Mouse (Mus musculus): ENCODE measurements around the gene Phactr3.
"Not testable (repeated sequence)": the region's sequence is repeated elsewhere in the genome, so short reads cannot be mapped to it uniquely, and the experiment has no call there.

Gene Phactr3

GRCm38 (mm10) chr2:178118801-178119560, at the start of gene Phactr3:
TSS of gene Phactr3 (plus strand) at chr2:178118975.
- DNase-seq (ENCODE audit: extremely low spot score, low spot score), result peak; percentile 48

GRCm38 (mm10) chr2:178078166-178078717, 40.5 kb upstream of the Phactr3 start, which contains the start of gene Zfp931:
TSS of gene Zfp931 (minus strand) at chr2:178078476.
- not testable (repeated sequence) for DNase-seq (ENCODE audit: extremely low spot score, low spot score)

GRCm38 (mm10) chr2:178089586-178089985, 29.2 kb upstream of the Phactr3 start:
- no peak for DNase-seq (ENCODE audit: extremely low spot score, low spot score)

GRCm38 (mm10) chr2:178098021-178098420, 20.8 kb upstream of the Phactr3 start:
- peak; percentile 67 for DNase-seq (ENCODE audit: extremely low spot score, low spot score)

GRCm38 (mm10) chr2:178101957-178102356, 16.8 kb upstream of the Phactr3 start:
- peak; percentile 66 for DNase-seq (ENCODE audit: extremely low spot score, low spot score)

- DNase-seq (ENCODE audit: extremely low spot score, low spot score), result peak; percentile 47
Observed at GRCm38 (mm10) chr2:178117946-178118345, 829 bp upstream of the Phactr3 start.

GRCm38 (mm10) chr2:178119561-178120355, 983 bp downstream of the Phactr3 start:
- peak; percentile 39 for DNase-seq (ENCODE audit: extremely low spot score, low spot score)

GRCm38 (mm10) chr2:178120356-178120645, 1.5 kb downstream of the Phactr3 start:
- peak; percentile 13 for DNase-seq (ENCODE audit: extremely low spot score, low spot score)

- peak; percentile 11 for DNase-seq (ENCODE audit: extremely low spot score, low spot score)
Observed at GRCm38 (mm10) chr2:178120651-178121374, 2.0 kb downstream of the Phactr3 start.

- DNase-seq (ENCODE audit: extremely low spot score, low spot score), result peak; percentile 33
Observed at GRCm38 (mm10) chr2:178121375-178121688, 2.6 kb downstream of the Phactr3 start.

- DNase-seq (ENCODE audit: extremely low spot score, low spot score), result peak; percentile 31
Observed at GRCm38 (mm10) chr2:178121946-178122665, 3.3 kb downstream of the Phactr3 start.

GRCm38 (mm10) chr2:178123466-178123865, 4.7 kb downstream of the Phactr3 start:
- DNase-seq (ENCODE audit: extremely low spot score, low spot score), result peak; percentile 6

- peak; percentile 11 for DNase-seq (ENCODE audit: extremely low spot score, low spot score)
Observed at GRCm38 (mm10) chr2:178125427-178125826, 6.7 kb downstream of the Phactr3 start.

GRCm38 (mm10) chr2:178126041-178126820, 7.5 kb downstream of the Phactr3 start:
- DNase-seq (ENCODE audit: extremely low spot score, low spot score), result peak; percentile 8

- DNase-seq (ENCODE audit: extremely low spot score, low spot score), result peak; percentile 10
Observed at GRCm38 (mm10) chr2:178128594-178128993, 9.8 kb downstream of the Phactr3 start.

GRCm38 (mm10) chr2:178129161-178129560, 10.4 kb downstream of the Phactr3 start:
- DNase-seq (ENCODE audit: extremely low spot score, low spot score), result no peak

- DNase-seq (ENCODE audit: extremely low spot score, low spot score), result no peak
Observed at GRCm38 (mm10) chr2:178129676-178130075, 10.9 kb downstream of the Phactr3 start.

GRCm38 (mm10) chr2:178130536-178130935, 11.8 kb downstream of the Phactr3 start:
- no peak for DNase-seq (ENCODE audit: extremely low spot score, low spot score)

- DNase-seq (ENCODE audit: extremely low spot score, low spot score), result no peak
Observed at GRCm38 (mm10) chr2:178131011-178131410, 12.2 kb downstream of the Phactr3 start.
